Mouse (Mus musculus): ENCODE measurements around the gene Mrpl51. TPM values are rescaled to one million over a fixed set of nuclear protein-coding genes. Genes with fewer than 3 reads are reported as not detected.
A peak's percentile ranks its signal among the peaks of the same experiment; 100 is the strongest.

Gene Mrpl51
- polyA plus RNA-seq, 1 experiment from 2014 or later: 288 TPM

DNA sequence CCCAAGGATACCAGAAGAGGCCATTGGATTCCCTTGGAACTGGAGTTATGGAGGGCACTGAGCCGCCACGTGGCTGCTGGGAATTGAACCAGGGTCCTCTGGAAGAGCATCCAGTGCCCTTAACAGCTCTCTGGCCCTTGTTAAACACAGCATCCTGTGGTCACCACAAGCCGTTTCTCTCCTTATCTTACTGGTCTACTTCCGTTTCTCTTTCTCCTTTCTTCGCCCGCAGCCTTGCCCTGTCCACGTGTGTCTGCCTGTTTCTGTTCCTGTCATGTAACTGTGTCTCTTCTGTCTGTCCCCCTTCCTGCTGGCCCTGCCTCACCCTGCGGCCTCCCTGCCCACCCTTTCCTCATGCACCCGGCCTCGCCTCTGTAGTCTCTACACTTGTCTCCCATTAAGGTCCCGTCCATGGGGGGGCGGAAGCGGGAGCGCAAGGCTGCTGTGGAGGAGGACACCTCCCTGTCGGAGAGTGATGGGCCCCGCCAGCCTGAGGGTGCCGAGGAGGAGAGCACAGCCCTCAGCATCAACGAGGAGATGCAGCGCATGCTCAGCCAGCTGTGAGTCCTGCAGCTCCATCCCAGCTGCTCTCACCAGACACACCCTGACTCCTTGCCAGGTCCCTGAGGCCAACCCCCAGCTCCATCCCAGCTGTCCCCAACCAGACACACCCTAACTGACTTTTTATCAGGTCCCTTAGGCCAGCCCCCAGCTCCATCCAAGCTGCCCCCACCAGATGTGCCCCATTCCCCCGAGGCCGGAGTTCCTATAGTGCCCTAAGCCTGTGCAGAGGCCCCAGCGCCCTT, 39.2 kb upstream of the Mrpl51 start:
- DNase-seq (ENCODE audit: low spot score): no peak
- H3K9ac ChIP-seq (ENCODE audit: low read depth, low read length): no peak overlapping the region
- H3K9me3 ChIP-seq (replicated peaks; ENCODE audit: low read length): no peaks in the 10 kb centered on the region
- no peak overlapping the region for H3K27ac ChIP-seq
- no peak overlapping the region for H3K4me3 ChIP-seq (replicated peaks; ENCODE audit: low read depth, low read length)
- H3K27me3 ChIP-seq (ENCODE audit: insufficient read depth, low read length): no peaks in the 10 kb centered on the region
- ATAC-seq (replicated peaks; ENCODE audit: low FRiP score, low read depth): no peak
- peaks cover 14% of the 10 kb centered on the region for H3K4me1 ChIP-seq (replicated peaks; ENCODE audit: insufficient read depth, low read length)
- no peak overlapping the region for H3K4me2 ChIP-seq (ENCODE audit: low read length)
- TF ChIP-seq CTCF (IDR thresholded peaks at IDR 0.05; ENCODE audit: low read depth): no peak
- WGBS: 64% methylated on average over 22 of the region's 22 CpGs
- no peaks in the 10 kb centered on the region for H3K36me3 ChIP-seq (ENCODE audit: insufficient read depth, low read length)

DNA sequence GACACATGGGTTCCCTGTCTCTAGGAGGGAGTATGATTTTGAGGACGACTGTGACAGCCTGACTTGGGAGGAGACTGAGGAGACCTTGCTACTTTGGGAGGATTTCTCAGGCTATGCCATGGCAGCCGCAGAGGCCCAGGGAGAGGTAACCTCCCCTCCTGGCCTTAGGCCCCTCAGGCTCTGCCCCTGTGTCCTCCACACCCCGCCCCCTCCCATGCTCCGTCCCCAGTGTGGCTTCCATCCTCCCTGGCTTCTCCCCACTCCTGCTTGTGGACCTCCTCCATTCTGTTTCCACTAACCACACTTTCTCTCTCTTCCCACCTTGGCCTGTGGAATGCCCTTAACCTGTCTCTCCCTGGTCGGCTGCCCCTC, 38.6 kb upstream of the Mrpl51 start:
- ATAC-seq (replicated peaks; ENCODE audit: low FRiP score, low read depth) (no peak), DNase-seq (ENCODE audit: low spot score) (no peak)
- Histone ChIP-seq H3K9ac (ENCODE audit: low read depth, low read length) (no peak overlapping the region), H3K36me3 (ENCODE audit: insufficient read depth, low read length) (no peaks in the 10 kb centered on the region), H3K4me3 (replicated peaks; ENCODE audit: low read depth, low read length) (no peak overlapping the region), H3K4me1 (replicated peaks; ENCODE audit: insufficient read depth, low read length) (peaks cover 10% of the 10 kb centered on the region), H3K4me2 (ENCODE audit: low read length) (no peak overlapping the region), H3K9me3 (replicated peaks; ENCODE audit: low read length) (no peaks in the 10 kb centered on the region), H3K27me3 (ENCODE audit: insufficient read depth, low read length) (no peaks in the 10 kb centered on the region), H3K27ac (no peak overlapping the region)
- WGBS: 68% methylated on average over 5 of the region's 5 CpGs
- no peak for TF ChIP-seq CTCF (IDR thresholded peaks at IDR 0.05; ENCODE audit: low read depth)

DNA sequence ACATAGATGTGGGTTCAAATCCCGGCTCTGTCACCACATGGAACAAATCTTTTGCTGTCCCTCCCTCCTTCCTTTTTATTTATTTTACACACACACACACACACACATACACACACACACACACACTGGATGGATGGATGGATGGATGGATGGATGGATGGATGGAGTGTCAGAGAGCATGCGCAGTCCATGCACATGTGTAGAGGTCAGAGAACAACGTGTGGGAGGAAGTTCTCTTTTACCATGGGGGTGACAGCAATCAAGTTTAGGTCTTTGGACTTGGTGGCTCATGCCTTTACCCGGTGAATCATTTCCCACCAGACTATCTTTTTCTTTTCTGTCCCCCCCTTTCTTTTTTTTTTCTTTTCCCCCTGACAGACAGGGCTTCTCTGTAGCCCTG, 37.9 kb upstream of the Mrpl51 start:
- DNase-seq (ENCODE audit: low spot score): no peak
- Histone ChIP-seq H3K9ac (ENCODE audit: low read depth, low read length) (no peak overlapping the region), H3K4me1 (replicated peaks; ENCODE audit: insufficient read depth, low read length) (peaks cover 5% of the 10 kb centered on the region; the same call in 1 of the 2 replicates), H3K4me3 (replicated peaks; ENCODE audit: low read depth, low read length) (no peak overlapping the region), H3K27ac (no peak overlapping the region), H3K4me2 (ENCODE audit: low read length) (no peak overlapping the region), H3K36me3 (ENCODE audit: insufficient read depth, low read length) (peaks cover 3% of the 10 kb centered on the region; the same call in 1 of the 2 replicates), H3K27me3 (ENCODE audit: insufficient read depth, low read length) (no peaks in the 10 kb centered on the region), H3K9me3 (replicated peaks; ENCODE audit: low read length) (no peaks in the 10 kb centered on the region)
- 77% methylated on average over 4 of the region's 4 CpGs for WGBS
- ATAC-seq (replicated peaks; ENCODE audit: low FRiP score, low read depth): no peak
- no peak for TF ChIP-seq CTCF (IDR thresholded peaks at IDR 0.05; ENCODE audit: low read depth)

DNA sequence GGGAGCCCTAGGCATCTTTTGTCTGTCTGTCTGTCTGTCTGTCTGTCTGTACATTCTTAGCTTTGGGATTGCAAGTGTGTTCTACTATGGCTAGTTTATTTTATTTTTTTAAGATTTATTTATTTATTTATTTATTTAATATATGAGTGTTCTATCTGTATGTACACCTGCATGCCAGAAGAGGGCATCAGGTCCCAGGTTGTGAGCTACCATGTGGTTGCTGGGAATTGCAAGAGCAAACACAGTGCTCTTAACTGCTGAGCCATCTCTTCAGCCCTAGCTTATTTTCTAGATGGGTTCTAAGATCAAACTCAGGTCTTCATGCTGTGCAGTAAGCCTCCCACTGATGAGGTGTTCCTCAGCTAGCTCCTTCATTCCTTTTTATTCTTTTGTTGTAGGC, 37.1 kb upstream of the Mrpl51 start:
- no peak overlapping the region for H3K27ac ChIP-seq
- peaks cover 7% of the 10 kb centered on the region; the same call in 1 of the 2 replicates for H3K36me3 ChIP-seq (ENCODE audit: insufficient read depth, low read length)
- H3K9ac ChIP-seq (ENCODE audit: low read depth, low read length): no peak overlapping the region
- no peak overlapping the region for H3K4me2 ChIP-seq (ENCODE audit: low read length)
- H3K4me3 ChIP-seq (replicated peaks; ENCODE audit: low read depth, low read length): no peak overlapping the region
- H3K27me3 ChIP-seq (ENCODE audit: insufficient read depth, low read length): no peaks in the 10 kb centered on the region
- DNase-seq (ENCODE audit: low spot score): peak; percentile 61
- TF ChIP-seq CTCF (IDR thresholded peaks at IDR 0.05; ENCODE audit: low read depth): peak; percentile 68
- ATAC-seq (replicated peaks; ENCODE audit: low FRiP score, low read depth): no peak
- H3K9me3 ChIP-seq (replicated peaks; ENCODE audit: low read length): no peaks in the 10 kb centered on the region
- H3K4me1 ChIP-seq (replicated peaks; ENCODE audit: insufficient read depth, low read length): 0 out of 2 replicates have a peak, but pooled peaks cover 4% of the 10 kb centered on the region

DNA sequence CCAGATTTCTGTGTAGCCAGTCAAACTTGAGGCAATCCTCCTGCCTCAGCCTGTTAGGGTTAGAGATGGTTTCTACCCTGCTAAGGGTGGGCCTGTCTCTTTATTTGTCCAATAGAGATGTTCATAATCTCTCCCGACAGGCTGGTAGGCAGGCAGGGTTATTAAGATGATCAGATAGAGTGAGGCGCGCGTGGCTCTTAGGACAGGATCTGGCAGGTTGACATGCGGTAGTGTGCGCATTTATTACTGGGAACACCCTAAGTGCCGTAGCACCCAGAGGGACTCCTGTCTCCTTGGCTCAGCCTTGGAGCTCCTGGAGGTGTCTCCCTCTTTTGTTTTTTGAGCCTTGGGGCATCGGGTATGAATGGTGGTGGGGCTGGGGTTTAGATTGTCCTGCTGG, 36.3 kb upstream of the Mrpl51 start:
- no peak for TF ChIP-seq CTCF (IDR thresholded peaks at IDR 0.05; ENCODE audit: low read depth)
- WGBS: 80% methylated on average over 8 of the region's 8 CpGs
- Histone ChIP-seq H3K9ac (ENCODE audit: low read depth, low read length) (no peak overlapping the region), H3K4me3 (replicated peaks; ENCODE audit: low read depth, low read length) (no peak overlapping the region), H3K36me3 (ENCODE audit: insufficient read depth, low read length) (peaks cover 11% of the 10 kb centered on the region; the same call in 1 of the 2 replicates), H3K27ac (no peak overlapping the region), H3K4me1 (replicated peaks; ENCODE audit: insufficient read depth, low read length) (no peaks in the 10 kb centered on the region), H3K9me3 (replicated peaks; ENCODE audit: low read length) (no peaks in the 10 kb centered on the region), H3K27me3 (ENCODE audit: insufficient read depth, low read length) (no peaks in the 10 kb centered on the region), H3K4me2 (ENCODE audit: low read length) (no peak overlapping the region)
- DNase-seq (ENCODE audit: low spot score) (no peak), ATAC-seq (replicated peaks; ENCODE audit: low FRiP score, low read depth) (no peak)

DNA sequence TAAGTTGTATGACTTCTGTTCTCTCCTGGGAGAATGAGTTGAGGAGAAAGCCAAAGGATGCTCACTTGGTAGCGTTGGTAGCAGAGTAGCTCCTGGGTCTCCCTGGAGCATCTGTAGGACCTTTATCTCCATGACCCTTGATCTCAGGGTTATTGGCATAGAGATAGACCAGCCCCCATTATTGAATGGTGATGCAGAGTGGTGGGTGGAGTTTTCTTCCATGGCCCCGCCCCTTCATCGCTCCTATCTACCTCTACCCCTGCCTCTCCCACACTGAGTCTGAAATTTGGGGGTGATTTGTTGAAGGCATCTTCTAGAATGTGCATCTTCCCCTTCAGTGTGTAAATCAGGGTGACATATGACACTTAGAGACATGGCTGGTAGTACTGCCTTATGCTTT, 35.1 kb upstream of the Mrpl51 start:
- H3K4me2 ChIP-seq (ENCODE audit: low read length): no peak overlapping the region
- H3K4me1 ChIP-seq (replicated peaks; ENCODE audit: insufficient read depth, low read length): 0 out of 2 replicates have a peak, but pooled peaks cover 4% of the 10 kb centered on the region
- H3K36me3 ChIP-seq (ENCODE audit: insufficient read depth, low read length): peaks cover 14% of the 10 kb centered on the region; the same call in 1 of the 2 replicates
- ATAC-seq (replicated peaks; ENCODE audit: low FRiP score, low read depth) (no peak), DNase-seq (ENCODE audit: low spot score) (no peak)
- H3K27me3 ChIP-seq (ENCODE audit: insufficient read depth, low read length): no peaks in the 10 kb centered on the region
- no peaks in the 10 kb centered on the region for H3K9me3 ChIP-seq (replicated peaks; ENCODE audit: low read length)
- H3K9ac ChIP-seq (ENCODE audit: low read depth, low read length): no peak overlapping the region
- TF ChIP-seq CTCF (IDR thresholded peaks at IDR 0.05; ENCODE audit: low read depth): no peak
- 89% methylated on average over 3 of the region's 3 CpGs for WGBS
- no peak overlapping the region for H3K4me3 ChIP-seq (replicated peaks; ENCODE audit: low read depth, low read length)
- H3K27ac ChIP-seq: no peak overlapping the region
